Mouse (Mus musculus) myocyte (in vitro differentiated cells): Measurements from ENCODE around the gene Pp2d1. TPM values are rescaled to one million over a fixed set of nuclear protein-coding genes. Genes with fewer than 3 reads are reported as not detected.

Experiments
- H3K27me3 ChIP-seq: one replicate; pipeline ENCODE4 v1.6.1; 2011; ENCODE audit not compliant: control insufficient read depth, insufficient read depth, insufficient read length
- H3K36me3 ChIP-seq: one replicate; pipeline ENCODE4 v1.6.1; 2011; ENCODE audit not compliant: control insufficient read depth, insufficient read depth
- H3K4me2 ChIP-seq: one replicate; pipeline ENCODE4 v1.6.1; 2011; ENCODE audit warnings: low read depth, control low read depth
- H3K4me3 ChIP-seq: one replicate; pipeline ENCODE4 v1.5.1; 2011; ENCODE audit warnings: mild to moderate bottlenecking, control low read depth, moderate library complexity
- H3K79me2 ChIP-seq: one replicate; pipeline ENCODE4 v1.6.1; 2011; ENCODE audit not compliant: control insufficient read depth, insufficient read depth
- H3ac ChIP-seq: one replicate; pipeline ENCODE4 v1.6.1; 2011; ENCODE audit not compliant: control insufficient read depth, insufficient read length
- CEBPB ChIP-seq: IDR thresholded peaks from 2 replicates; pipeline ENCODE4 v1.6.1; 2011; ENCODE audit warnings: mild to moderate bottlenecking, moderate library complexity; ENCODE audit not compliant: poor library complexity, insufficient read depth, severe bottlenecking
- E2F4 ChIP-seq: IDR thresholded peaks from one replicate; pipeline ENCODE4 v1.6.1; 2011; ENCODE audit warnings: mild to moderate bottlenecking, control low read depth, moderate library complexity; ENCODE audit not compliant: insufficient read depth
- MAX ChIP-seq: IDR thresholded peaks from one replicate; pipeline ENCODE4 v1.6.1; 2011; ENCODE audit warnings: low read depth, mild to moderate bottlenecking, control low read depth
- MYOD1 ChIP-seq, 3 experiments: IDR thresholded peaks; one replicate each; pipeline ENCODE4 v1.6.1; 2011; ENCODE audit warnings: control low read depth in 2 of 3, low read depth in 2 of 3, mild to moderate bottlenecking in 2 of 3, moderate library complexity in 1 of 3; ENCODE audit not compliant: insufficient read length in 2 of 3, control insufficient read depth in 1 of 3
- MYOG ChIP-seq, 3 experiments: IDR thresholded peaks; one replicate each; pipeline ENCODE4 v1.6.1; 2011; ENCODE audit warnings: control low read depth in 2 of 3, low read depth in 2 of 3, mild to moderate bottlenecking in 2 of 3; ENCODE audit not compliant: insufficient read length in 2 of 3, control insufficient read depth in 1 of 3, insufficient read depth in 1 of 3
- POLR2A ChIP-seq: IDR thresholded peaks from one replicate; pipeline ENCODE4 v1.6.1; 2011; ENCODE audit warnings: low read depth, mild to moderate bottlenecking, control low read depth, moderate library complexity; ENCODE audit not compliant: insufficient read length
- POLR2AphosphoS2 ChIP-seq: IDR thresholded peaks from one replicate; pipeline ENCODE4 v1.6.1; 2011; ENCODE audit warnings: low read depth, control low read depth; ENCODE audit not compliant: insufficient read length
- REST ChIP-seq: IDR thresholded peaks from one replicate; pipeline ENCODE4 v1.6.1; 2011; ENCODE audit warnings: mild to moderate bottlenecking, control low read depth, moderate library complexity; ENCODE audit not compliant: insufficient read depth, insufficient read length
- SRF ChIP-seq: IDR thresholded peaks from one replicate; pipeline ENCODE4 v1.6.1; 2011; ENCODE audit warnings: low read depth; ENCODE audit not compliant: control insufficient read depth, insufficient read length
- TCF12 ChIP-seq: IDR thresholded peaks from one replicate; pipeline ENCODE4 v1.6.1; 2011; ENCODE audit warnings: mild to moderate bottlenecking, control low read depth; ENCODE audit not compliant: poor library complexity, insufficient read depth, severe bottlenecking
- TCF3 ChIP-seq: IDR thresholded peaks from one replicate; pipeline ENCODE4 v1.6.1; 2011; ENCODE audit warnings: low read depth, control low read depth; ENCODE audit not compliant: insufficient read length
- USF1 ChIP-seq: IDR thresholded peaks from one replicate; pipeline ENCODE4 v1.6.1; 2011; ENCODE audit warnings: low read depth, mild to moderate bottlenecking, control low read depth, moderate library complexity
- polyA plus RNA-seq: library from polyadenylated mRNA; unstranded; fragments of >200 nt; fragmentation: generic; extraction: Trizol; gene quantifications from one replicate; pipeline ENCODE4 v1.2.1, GENCODE M21; 2012; ENCODE audit warnings: missing spikeins

Pp2d1 gene
- polyA plus RNA-seq, 1 experiment = 0.12 TPM

DNA sequence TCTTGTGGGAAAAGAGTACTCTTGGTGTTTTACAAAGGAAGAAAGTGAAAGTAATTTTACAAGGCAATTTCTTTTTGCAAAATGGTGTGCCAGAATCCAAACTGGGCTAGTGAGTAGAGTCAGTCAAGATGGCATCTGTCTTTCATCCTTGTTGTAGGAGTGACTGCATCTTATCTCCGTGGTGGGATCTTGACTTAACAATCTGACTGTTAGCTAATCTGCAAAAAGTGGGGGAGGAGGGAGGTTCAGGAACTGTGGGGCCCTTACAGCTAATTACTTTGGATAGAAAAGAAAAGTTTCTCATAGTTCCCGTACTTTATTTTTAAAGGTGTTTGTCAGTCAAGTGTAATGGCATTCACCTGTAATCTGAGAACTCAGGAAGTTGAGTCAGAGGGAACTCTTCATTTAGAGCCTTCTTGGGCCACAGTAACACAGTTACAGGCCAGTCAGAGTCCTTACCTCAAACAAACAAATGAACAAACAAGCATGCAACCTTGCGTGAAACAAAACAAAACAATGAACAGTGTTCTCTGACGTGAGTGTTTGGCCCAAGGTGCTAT, 42.9 kb upstream of the Pp2d1 start:
- TF ChIP-seq SRF (no peak), MAX (no peak), POLR2A (no peak), TCF3 (no peak), MYOG (IDR thresholded peaks at IDR 0.05; ENCODE audit: control insufficient read depth in 1 of 3, insufficient read depth in 1 of 3, insufficient read length in 2 of 3, low read depth in 2 of 3) (no peak), POLR2AphosphoS2 (no peak), USF1 (no peak), TCF12 (no peak)
- H3K36me3 ChIP-seq = no peaks in the 10 kb centered on the region
- H3ac ChIP-seq = no peak overlapping the region
- H3K27me3 ChIP-seq = no peaks in the 10 kb centered on the region
- H3K4me3 ChIP-seq = no peak overlapping the region
- no peaks in the 10 kb centered on the region for H3K79me2 ChIP-seq
- H3K4me2 ChIP-seq = no peak overlapping the region

DNA sequence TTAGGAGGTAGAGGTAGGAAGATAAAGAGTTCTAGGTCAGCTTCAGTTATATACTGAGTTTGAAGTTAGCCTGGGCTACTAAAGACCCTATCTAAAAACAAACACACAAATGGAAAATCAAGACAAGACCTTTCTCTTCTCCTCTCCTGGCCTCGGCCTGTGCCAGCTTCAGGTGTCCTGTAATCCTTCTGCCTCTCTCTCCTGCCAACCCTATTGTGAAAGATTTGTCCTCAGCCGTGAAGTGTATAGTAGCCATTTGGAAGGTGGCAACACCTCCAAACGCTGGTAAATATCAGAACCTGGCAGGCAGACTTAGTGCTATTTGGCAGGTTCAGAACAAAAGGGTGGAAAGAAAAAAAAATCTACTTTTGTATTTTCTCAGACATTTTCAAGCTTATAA, 41.0 kb upstream of the Pp2d1 start:
- no peak for TF ChIP-seq MYOG (IDR thresholded peaks at IDR 0.05; ENCODE audit: control insufficient read depth in 1 of 3, insufficient read depth in 1 of 3, insufficient read length in 2 of 3, low read depth in 2 of 3)
- no peaks in the 10 kb centered on the region for H3K27me3 ChIP-seq
- H3K4me3 ChIP-seq = no peak overlapping the region

GRCm38 (mm10) chr17:53579612-53580011, 40.4 kb upstream of the Pp2d1 start:
- TF ChIP-seq MYOG (IDR thresholded peaks at IDR 0.05; ENCODE audit: control insufficient read depth in 1 of 3, insufficient read depth in 1 of 3, insufficient read length in 2 of 3, low read depth in 2 of 3) (no peak), E2F4 (no peak), TCF3 (no peak), USF1 (no peak), MYOD1 (IDR thresholded peaks at IDR 0.05; ENCODE audit: control insufficient read depth in 1 of 3, insufficient read length in 2 of 3, low read depth in 2 of 3) (no peak), MAX (no peak), POLR2AphosphoS2 (no peak), SRF (no peak), CEBPB (no peak), POLR2A (no peak), REST (no peak), TCF12 (no peak)
- H3K4me3 ChIP-seq = no peak overlapping the region
- H3K36me3 ChIP-seq = no peaks in the 10 kb centered on the region
- H3K27me3 ChIP-seq = no peaks in the 10 kb centered on the region
- H3ac ChIP-seq = no peak overlapping the region
- H3K4me2 ChIP-seq = no peak overlapping the region
- no peaks in the 10 kb centered on the region for H3K79me2 ChIP-seq

More for the DNA sequence above, 41.0 kb upstream of the Pp2d1 start:
- no peaks in the 10 kb centered on the region for H3K36me3 ChIP-seq
- H3K79me2 ChIP-seq = no peaks in the 10 kb centered on the region
- H3K4me2 ChIP-seq = no peak overlapping the region
- H3ac ChIP-seq = no peak overlapping the region

DNA sequence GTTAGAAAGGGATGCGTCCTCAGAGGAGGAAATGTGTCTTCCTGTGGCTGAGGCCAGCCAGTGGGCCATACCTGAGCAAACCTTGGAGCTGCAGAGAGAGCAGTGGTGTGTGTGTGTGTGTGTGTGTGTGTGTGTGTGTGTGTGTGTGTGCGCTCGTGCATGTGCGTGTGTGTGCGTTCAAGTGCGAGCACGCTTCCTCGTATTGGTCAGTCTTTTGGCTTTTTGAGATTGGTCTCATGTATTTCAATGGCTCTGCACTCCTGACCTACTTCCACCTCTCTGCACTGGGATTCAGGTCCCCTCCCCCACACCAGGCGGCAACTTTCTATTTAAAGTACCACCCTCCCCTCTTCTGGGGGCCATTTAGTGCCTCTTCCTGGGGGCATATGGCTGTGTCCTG, 39.5 kb upstream of the Pp2d1 start:
- Histone ChIP-seq H3K27me3 (no peaks in the 10 kb centered on the region), H3K4me2 (no peak overlapping the region), H3K79me2 (no peaks in the 10 kb centered on the region), H3K36me3 (no peaks in the 10 kb centered on the region), H3K4me3 (no peak overlapping the region), H3ac (no peak overlapping the region)
- no peak for TF ChIP-seq TCF3
- TF ChIP-seq MAX = no peak
- TF ChIP-seq CEBPB = no peak
- TF ChIP-seq MYOD1 (IDR thresholded peaks at IDR 0.05; ENCODE audit: control insufficient read depth in 1 of 3, insufficient read length in 2 of 3, low read depth in 2 of 3) = no peak
- TF ChIP-seq POLR2A = no peak

- no peaks in the 10 kb centered on the region for H3K79me2 ChIP-seq
- H3K4me2 ChIP-seq = peak overlapping the region; percentile 58
- TF ChIP-seq POLR2A = no peak
- no peak for TF ChIP-seq TCF12
- TF ChIP-seq CEBPB = no peak
- no peak for TF ChIP-seq POLR2AphosphoS2
- no peak for TF ChIP-seq USF1
- no peaks in the 10 kb centered on the region for H3K36me3 ChIP-seq
- no peak overlapping the region for H3K4me3 ChIP-seq
- H3K27me3 ChIP-seq = no peaks in the 10 kb centered on the region
- no peak overlapping the region for H3ac ChIP-seq
These were observed 39.0 kb upstream of the Pp2d1 start for GRCm38 (mm10) chr17:53578249-53578648.

DNA sequence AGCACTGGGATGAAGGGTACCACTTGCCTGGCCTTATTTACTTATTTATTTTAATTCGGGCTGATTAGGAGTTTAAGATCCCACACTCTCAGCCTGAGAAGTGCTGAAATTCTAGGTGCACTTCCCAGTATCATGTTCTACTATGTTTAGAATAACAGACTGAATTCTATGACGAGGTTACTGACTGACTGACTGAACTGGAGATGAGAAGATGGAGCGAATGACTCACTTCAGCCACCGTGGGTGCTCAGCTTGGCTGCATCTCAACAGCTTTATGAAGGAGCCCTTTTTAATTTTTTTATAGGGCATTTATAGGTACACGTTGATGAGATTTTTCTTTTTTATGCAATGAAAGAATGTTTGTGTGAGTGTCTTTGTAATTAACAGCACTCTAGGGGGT, 38.5 kb upstream of the Pp2d1 start:
- Histone ChIP-seq H3K4me3 (no peak overlapping the region), H3ac (no peak overlapping the region), H3K36me3 (no peaks in the 10 kb centered on the region), H3K4me2 (peak overlapping the region; percentile 58), H3K79me2 (no peaks in the 10 kb centered on the region), H3K27me3 (no peaks in the 10 kb centered on the region)
- TF ChIP-seq E2F4 (no peak), MYOG (IDR thresholded peaks at IDR 0.05; ENCODE audit: control insufficient read depth in 1 of 3, insufficient read depth in 1 of 3, insufficient read length in 2 of 3, low read depth in 2 of 3) (no peak), MAX (no peak), REST (no peak), USF1 (no peak), POLR2AphosphoS2 (no peak), TCF3 (no peak), TCF12 (no peak)
